In the genomic region with DNA sequence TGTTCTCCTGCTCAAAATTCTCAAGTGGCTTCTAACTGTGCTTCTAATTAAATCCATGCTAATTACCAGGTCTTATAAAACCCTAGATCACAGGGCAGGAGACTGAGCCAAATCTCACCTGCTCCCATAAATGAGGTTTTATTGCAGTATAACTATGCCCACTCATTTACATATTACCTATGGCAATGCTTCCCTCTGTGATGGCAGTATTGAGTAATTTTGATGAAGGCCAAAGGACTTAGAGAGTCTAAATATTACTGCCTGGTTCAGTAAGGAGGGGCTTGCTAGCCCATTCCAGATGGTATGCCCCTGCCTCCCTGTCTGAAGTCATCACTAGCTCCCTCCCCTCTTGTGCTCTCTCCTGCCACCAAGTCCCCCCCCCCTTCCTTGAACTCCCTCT, we compare ENCODE assay signal across 21 mouse cellular contexts. TPM values are rescaled to one million over a fixed set of nuclear protein-coding genes. Genes with fewer than 3 reads are reported as not detected.
"Had no signal": no experiment of that assay in that cellular context is flagged by ENCODE, and none has a peak within 500 bp of the region (broad histone marks: within the 10 kb centered on the region; RNA-seq: fewer than 3 reads in every experiment).

No protein-coding gene starts in this region.

- H3K9ac ChIP-seq: limb, embryonic 15.5 days; liver, embryonic 12.5 days; lung, embryonic 14.5 days; stomach, embryonic 15.5 days had no signal

- H3K4me1 ChIP-seq: limb, embryonic 15.5 days; liver, embryonic 12.5 days; stomach, embryonic 15.5 days had no signal

- H3K4me3 ChIP-seq: limb, embryonic 15.5 days; liver, embryonic 12.5 days; stomach, embryonic 15.5 days had no signal

- H3K27ac ChIP-seq: kidney, postnatal 0 days; limb, embryonic 15.5 days; liver, embryonic 12.5 days; macrophage; stomach, embryonic 15.5 days had no signal

- H3K9me3 ChIP-seq: limb, embryonic 15.5 days; liver, embryonic 12.5 days; stomach, embryonic 15.5 days had no signal

- ATAC-seq: liver, embryonic 12.5 days; midbrain, embryonic 16.5 days had no signal

- DNase-seq: kidney, adult 11 months; kidney, adult 9 months; kidney, postnatal 36 days; layer of hippocampus, adult 9-11 months; lung, embryonic 14.5 days; lung, postnatal 14 days; right cerebral cortex, postnatal 14 days; thymus, adult 2 months; thymus, postnatal 25 days had no signal

- H3K27me3 ChIP-seq: limb, embryonic 15.5 days; liver, embryonic 12.5 days; stomach, embryonic 15.5 days had no signal

- H3K4me2 ChIP-seq: limb, embryonic 15.5 days; liver, embryonic 12.5 days; lung, embryonic 14.5 days; stomach, embryonic 15.5 days had no signal

- H3K36me3 ChIP-seq: limb, embryonic 15.5 days; liver, embryonic 12.5 days; stomach, embryonic 15.5 days had no signal

RNA-seq across cellular contexts. Expression of a gene that starts 38.9 kb away (rescaled TPM):
- total RNA-seq: layer of hippocampus, adult 18-20 months; left cerebral cortex, postnatal 36 days had no signal
- polyA plus RNA-seq: limb, embryonic 15.5 days; liver, embryonic 12.5 days; liver, embryonic 16.5 days; lung, embryonic 14.5 days; macrophage; neural tube, embryonic 11.5 days; spleen, adult 2 months; stomach, embryonic 15.5 days; urinary bladder, adult 2 months had no signal
